ENCODE assay signal across 8 mouse cellular contexts in genomic region chr11:83473235-83474016, GRCm38 (mm10). TPM values are rescaled to one million over a fixed set of nuclear protein-coding genes. Genes with fewer than 3 reads are reported as not detected.
DNase-seq lines count a peak whose midpoint lies in the region; ATAC-seq and TF ChIP-seq lines count a peak whose summit lies in the region.

No protein-coding gene starts in this region.

- H3ac ChIP-seq in C2C12 (ENCODE audit: control insufficient read depth, insufficient read length, low read depth) = peak overlapping the region; percentile 96

- peaks cover 56% of the 10 kb centered on the region for H3K79me2 ChIP-seq in C2C12 (ENCODE audit: control insufficient read depth, insufficient read depth)

- H3K27me3 ChIP-seq in C2C12 (ENCODE audit: control insufficient read depth, insufficient read depth, insufficient read length) = no peaks in the 10 kb centered on the region
- H3K27me3 ChIP-seq in hindbrain, embryonic 15.5 days = peaks cover 5% of the 10 kb centered on the region; the same call in 1 of the 2 replicates
- peaks cover 2% of the 10 kb centered on the region; the same call in 1 of the 2 replicates for H3K27me3 ChIP-seq in liver, embryonic 13.5 days
- no peaks in the 10 kb centered on the region for H3K27me3 ChIP-seq in stomach, postnatal 0 days (ENCODE audit: control insufficient read depth, insufficient read depth, low read length)

- ATAC-seq in frontal cortex, adult (ENCODE audit: low TSS enrichment) = peak; percentile 35
- ATAC-seq in hindbrain, embryonic 15.5 days (ENCODE audit: low FRiP score, low read depth) = peak; percentile 92
- ATAC-seq in liver, embryonic 13.5 days (ENCODE audit: low read depth) = peak; percentile 64
- peak; percentile 79 for ATAC-seq in stomach, postnatal 0 days (ENCODE audit: low FRiP score, low TSS enrichment)

- H3K36me3 ChIP-seq in C2C12 (ENCODE audit: control insufficient read depth, insufficient read depth) = peaks cover 40% of the 10 kb centered on the region
- 0 out of 2 replicates have a peak, but pooled peaks cover 4% of the 10 kb centered on the region for H3K36me3 ChIP-seq in hindbrain, embryonic 15.5 days
- H3K36me3 ChIP-seq in liver, embryonic 13.5 days = peaks cover 19% of the 10 kb centered on the region
- no peaks in the 10 kb centered on the region for H3K36me3 ChIP-seq in stomach, postnatal 0 days (ENCODE audit: control insufficient read depth, insufficient read depth, low read length)

- no peak for TF ChIP-seq EP300 in stomach, postnatal 0 days (optimal IDR thresholded peaks at IDR 0.05)

- peak overlapping the region; percentile 71; the same call in 1 of the 2 replicates for H3K27ac ChIP-seq in cortical plate, adult 2 months (ENCODE audit: insufficient read depth, low read length)
- H3K27ac ChIP-seq in hindbrain, embryonic 15.5 days (replicated peaks) = peak overlapping the region; percentile 96
- H3K27ac ChIP-seq in liver, embryonic 13.5 days = peak overlapping the region; percentile 80
- peak overlapping the region; percentile 94 for H3K27ac ChIP-seq in stomach, postnatal 0 days (replicated peaks)

- peak overlapping the region; percentile 81 for H3K4me2 ChIP-seq in hindbrain, embryonic 15.5 days
- peak overlapping the region; percentile 84 for H3K4me2 ChIP-seq in liver, embryonic 13.5 days
- peak overlapping the region; percentile 76 for H3K4me2 ChIP-seq in stomach, postnatal 0 days (replicated peaks; ENCODE audit: low read depth)

- no peak for DNase-seq in frontal cortex, postnatal 36 days (ENCODE audit: low spot score in 2 of 2)
- DNase-seq in liver, embryonic 13.5 days = peak; percentile 38
- DNase-seq in stomach, postnatal 0 days (ENCODE audit: low spot score) = no peak
- no peak for DNase-seq in frontal cortex, postnatal 25 days (ENCODE audit: low spot score in 2 of 2)

- TF ChIP-seq CTCF in C2C12 (IDR thresholded peaks at IDR 0.05; ENCODE audit: control insufficient read depth, insufficient read depth, insufficient read length) = no peak
- no peak for TF ChIP-seq CTCF in cortical plate, adult 2 months (IDR thresholded peaks at IDR 0.05; ENCODE audit: extremely low read depth, insufficient read depth, low read length)
- TF ChIP-seq CTCF in stomach, postnatal 0 days (IDR thresholded peaks at IDR 0.05; ENCODE audit: low read depth) = no peak

- peaks cover 51% of the 10 kb centered on the region for H3K79me3 ChIP-seq in C2C12 (ENCODE audit: low read depth)

- peak overlapping the region; percentile 95 for H3K4me3 ChIP-seq in C2C12 (ENCODE audit: insufficient read depth, poor library complexity, severe bottlenecking)
- peak overlapping the region; percentile 67 for H3K4me3 ChIP-seq in cortical plate, adult 2 months (ENCODE audit: insufficient read depth, low read length)
- H3K4me3 ChIP-seq in hindbrain, embryonic 15.5 days = peak overlapping the region; percentile 88
- peak overlapping the region; percentile 85 for H3K4me3 ChIP-seq in liver, embryonic 13.5 days (replicated peaks)
- peak overlapping the region; percentile 91 for H3K4me3 ChIP-seq in stomach, postnatal 0 days (ENCODE audit: low read depth, low read length)

- no peak for TF ChIP-seq POLR2A in cortical plate, adult 2 months (IDR thresholded peaks at IDR 0.05; ENCODE audit: extremely low read depth, insufficient read depth, low read length)

- no peaks in the 10 kb centered on the region for H3K9me3 ChIP-seq in hindbrain, embryonic 15.5 days
- H3K9me3 ChIP-seq in liver, embryonic 13.5 days (replicated peaks) = no peaks in the 10 kb centered on the region
- H3K9me3 ChIP-seq in stomach, postnatal 0 days (ENCODE audit: control insufficient read depth, low read length) = no peaks in the 10 kb centered on the region

- no peaks in the 10 kb centered on the region; the same call in 1 of the 2 replicates for H3K4me1 ChIP-seq in cortical plate, adult 2 months (ENCODE audit: control insufficient read depth, insufficient read depth, low read length)
- peaks cover 25% of the 10 kb centered on the region for H3K4me1 ChIP-seq in hindbrain, embryonic 15.5 days (replicated peaks)
- peaks cover 27% of the 10 kb centered on the region for H3K4me1 ChIP-seq in liver, embryonic 13.5 days (replicated peaks)
- H3K4me1 ChIP-seq in stomach, postnatal 0 days (replicated peaks; ENCODE audit: control insufficient read depth, insufficient read depth) = peaks cover 5% of the 10 kb centered on the region

- under 1% methylated on average over 50 of the region's 52 CpGs for whole genome bisulfite sequencing in hindbrain, embryonic 15.5 days
- WGBS in liver, embryonic 13.5 days (ENCODE audit: insufficient replicate concordance) = under 1% methylated on average over 39 of the region's 52 CpGs
- 1% methylated on average over 46 of the region's 52 CpGs for WGBS in stomach, postnatal 0 days

- peak overlapping the region; percentile 84 for H3K9ac ChIP-seq in hindbrain, embryonic 15.5 days
- peak overlapping the region; percentile 91 for H3K9ac ChIP-seq in liver, embryonic 13.5 days
- H3K9ac ChIP-seq in stomach, postnatal 0 days (ENCODE audit: low read length) = peak overlapping the region; percentile 91

TF ChIP-seq in C2C12, 6 proteins besides CTCF, POLR2A, EP300 and RAD21:
- TF ChIP-seq CEBPB (IDR thresholded peaks at IDR 0.05; ENCODE audit: low read depth) (no peak), MYOG (IDR thresholded peaks at IDR 0.05; ENCODE audit: control insufficient read depth, extremely low read depth, insufficient read length) (no peak), USF1 (IDR thresholded peaks at IDR 0.05; ENCODE audit: low read depth) (no peak), MAX (IDR thresholded peaks at IDR 0.05) (no peak), MYOD1 (IDR thresholded peaks at IDR 0.05; ENCODE audit: control insufficient read depth, insufficient read length, low read depth) (no peak), FOSL1 (IDR thresholded peaks at IDR 0.05; ENCODE audit: insufficient read depth, low read length, poor library complexity, severe bottlenecking) (no peak)

RNA-seq across cellular contexts. Expression of gene Taf15, which starts 0.5 kb away (rescaled TPM):
- 44.6 TPM for polyA plus RNA-seq in C2C12 (2012; fragmentation: generic; extraction: Trizol)
- polyA plus RNA-seq in cortical plate, adult 2 months (2012; rRNA removed) = 43.0 and 50.8 TPM in 2 replicates
- 9.9 and 12.2 TPM in 2 replicates for polyA plus RNA-seq in hindbrain, embryonic 15.5 days (2015; fragmentation: Nextera tagmentation; extraction: Ambion mirVana)
- polyA plus RNA-seq in liver, embryonic 13.5 days (2015; fragmentation: Nextera tagmentation; extraction: Ambion mirVana) = 4.7 and 5.4 TPM in 2 replicates
- 2.8 and 4.0 TPM in 2 replicates for polyA plus RNA-seq in stomach, postnatal 0 days (2015; fragmentation: Nextera tagmentation; extraction: Ambion mirVana)

RNA-seq across cellular contexts. Expression of gene Mmp28, which starts 10.6 kb away (rescaled TPM):
- 2.3 TPM for polyA plus RNA-seq in C2C12 (2012; fragmentation: generic; extraction: Trizol)
- polyA plus RNA-seq in cortical plate, adult 2 months (2012; rRNA removed) = 3.9 and 5.3 TPM in 2 replicates
- polyA plus RNA-seq in hindbrain, embryonic 15.5 days (2015; fragmentation: Nextera tagmentation; extraction: Ambion mirVana) = 4.2 TPM in 2 replicates
- polyA plus RNA-seq in liver, embryonic 13.5 days (2015; fragmentation: Nextera tagmentation; extraction: Ambion mirVana) = 0.47 and 0.50 TPM in 2 replicates
- 5.6 and 6.4 TPM in 2 replicates for polyA plus RNA-seq in stomach, postnatal 0 days (2015; fragmentation: Nextera tagmentation; extraction: Ambion mirVana)

RNA-seq across cellular contexts. Expression of gene 1700020L24Rik, which starts 35.9 kb away (rescaled TPM):
- 1.5 TPM for polyA plus RNA-seq in C2C12 (2012; fragmentation: generic; extraction: Trizol)
- 0.75 and 0.95 TPM in 2 replicates for polyA plus RNA-seq in cortical plate, adult 2 months (2012; rRNA removed)
- polyA plus RNA-seq in hindbrain, embryonic 15.5 days (2015; fragmentation: Nextera tagmentation; extraction: Ambion mirVana) = 0.42 and 0.78 TPM in 2 replicates
- 0.65 and 0.78 TPM in 2 replicates for polyA plus RNA-seq in liver, embryonic 13.5 days (2015; fragmentation: Nextera tagmentation; extraction: Ambion mirVana)
- polyA plus RNA-seq in stomach, postnatal 0 days (2015; fragmentation: Nextera tagmentation; extraction: Ambion mirVana) = 0.68 and 0.98 TPM in 2 replicates

RNA-seq across cellular contexts. Expression of gene Gas2l2, which starts 44.2 kb away (rescaled TPM):
- not detected for polyA plus RNA-seq in C2C12 (2012; fragmentation: generic; extraction: Trizol)
- polyA plus RNA-seq in cortical plate, adult 2 months (2012; rRNA removed) = 0.10 TPM in 1 of 2 replicates, not detected in the other
- 0.41 and 0.91 TPM in 2 replicates for polyA plus RNA-seq in hindbrain, embryonic 15.5 days (2015; fragmentation: Nextera tagmentation; extraction: Ambion mirVana)
- not detected in 2 replicates for polyA plus RNA-seq in liver, embryonic 13.5 days (2015; fragmentation: Nextera tagmentation; extraction: Ambion mirVana)
- 0.11 and 0.21 TPM in 2 replicates for polyA plus RNA-seq in stomach, postnatal 0 days (2015; fragmentation: Nextera tagmentation; extraction: Ambion mirVana)

RNA-seq across cellular contexts. Expression of gene Heatr9, which starts 48.5 kb away (rescaled TPM):
- not detected for polyA plus RNA-seq in C2C12 (2012; fragmentation: generic; extraction: Trizol)
- not detected in 2 replicates for polyA plus RNA-seq in cortical plate, adult 2 months (2012; rRNA removed)
- polyA plus RNA-seq in hindbrain, embryonic 15.5 days (2015; fragmentation: Nextera tagmentation; extraction: Ambion mirVana) = not detected in 2 replicates
- not detected in 2 replicates for polyA plus RNA-seq in liver, embryonic 13.5 days (2015; fragmentation: Nextera tagmentation; extraction: Ambion mirVana)
- not detected in 2 replicates for polyA plus RNA-seq in stomach, postnatal 0 days (2015; fragmentation: Nextera tagmentation; extraction: Ambion mirVana)

Comparison
In these comparisons a context has a peak if more than half of its experiments do, and no peak if none do; other contexts are left out.
1. ATAC-seq: peak in every context shown above with its lines; median percentile 92 in hindbrain, embryonic 15.5 days; 79 in stomach, postnatal 0 days; 64 in liver, embryonic 13.5 days; 35 in frontal cortex, adult.